Mouse (Mus musculus) kidney, postnatal 25 days (tissue): ENCODE data around the gene Pvr.

Experiments
- DNase-seq, 2 experiments: peaks; one replicate each; pipeline ENCODE4 v3.0.0; 2021; ENCODE audit warnings: mixed read lengths in 2 of 2

Pvr gene

GRCm38 (mm10) chr7:19920506-19921261 lies at the start of gene Pvr:
Pvr (minus strand) TSS chr7:19921160.
- DNase-seq, result peak; percentile 83 to 91

GRCm38 (mm10) chr7:19970196-19970595 lies 49.2 kb upstream of the Pvr start:
- DNase-seq, result no peak

GRCm38 (mm10) chr7:19969541-19970090 lies 48.7 kb upstream of the Pvr start:
- DNase-seq, result no peak

GRCm38 (mm10) chr7:19969106-19969505 lies 48.1 kb upstream of the Pvr start:
- no peak for DNase-seq

GRCm38 (mm10) chr7:19964985-19965579 lies 44.1 kb upstream of the Pvr start, which contains the start of gene Ceacam20:
Ceacam20 (plus strand) TSS chr7:19965412.
- peak; percentile 18 to 52 for DNase-seq

GRCm38 (mm10) chr7:19962423-19962822 lies 41.5 kb upstream of the Pvr start:
- DNase-seq, result peak in 1 of 2 experiments; percentile 7

GRCm38 (mm10) chr7:19956341-19956781 lies 35.4 kb upstream of the Pvr start:
- DNase-seq, result peak; percentile 89 to 98

- DNase-seq, result peak in 1 of 2 experiments; percentile 10
These were observed 34.9 kb upstream of the Pvr start for GRCm38 (mm10) chr7:19955861-19956260.

GRCm38 (mm10) chr7:19953054-19953453 lies 32.1 kb upstream of the Pvr start:
- DNase-seq, result no peak

GRCm38 (mm10) chr7:19952320-19952986 lies 31.5 kb upstream of the Pvr start:
- DNase-seq, result peak; percentile 52 to 67

- DNase-seq, result no peak
These were observed 29.6 kb upstream of the Pvr start, which contains the start of gene Igsf23 for GRCm38 (mm10) chr7:19950589-19950988. Igsf23 (minus strand) TSS chr7:19950756.

- no peak for DNase-seq
These were observed 29.0 kb upstream of the Pvr start for GRCm38 (mm10) chr7:19949996-19950395.

GRCm38 (mm10) chr7:19948956-19949355 lies 28.0 kb upstream of the Pvr start:
- DNase-seq, result no peak

- DNase-seq, result no peak
These were observed 25.0 kb upstream of the Pvr start for GRCm38 (mm10) chr7:19945821-19946515.

GRCm38 (mm10) chr7:19945201-19945600 lies 24.2 kb upstream of the Pvr start:
- no peak for DNase-seq

- no peak for DNase-seq
These were observed 23.7 kb upstream of the Pvr start for GRCm38 (mm10) chr7:19944709-19945108.

- peak; percentile 33 to 66 for DNase-seq
These were observed 19.3 kb upstream of the Pvr start for GRCm38 (mm10) chr7:19940256-19940655.

GRCm38 (mm10) chr7:19939555-19940235 lies 18.7 kb upstream of the Pvr start:
- peak; percentile 90 to 93 for DNase-seq

- no peak for DNase-seq
These were observed 16.4 kb upstream of the Pvr start for GRCm38 (mm10) chr7:19937229-19937821.

- peak; percentile 56 to 66 for DNase-seq
These were observed 15.0 kb upstream of the Pvr start for GRCm38 (mm10) chr7:19935961-19936360.

GRCm38 (mm10) chr7:19935171-19935751 lies 14.3 kb upstream of the Pvr start:
- peak in 1 of 2 experiments; percentile 57 for DNase-seq
